19 mouse cellular contexts compared by ENCODE assay signal in the genomic region with DNA sequence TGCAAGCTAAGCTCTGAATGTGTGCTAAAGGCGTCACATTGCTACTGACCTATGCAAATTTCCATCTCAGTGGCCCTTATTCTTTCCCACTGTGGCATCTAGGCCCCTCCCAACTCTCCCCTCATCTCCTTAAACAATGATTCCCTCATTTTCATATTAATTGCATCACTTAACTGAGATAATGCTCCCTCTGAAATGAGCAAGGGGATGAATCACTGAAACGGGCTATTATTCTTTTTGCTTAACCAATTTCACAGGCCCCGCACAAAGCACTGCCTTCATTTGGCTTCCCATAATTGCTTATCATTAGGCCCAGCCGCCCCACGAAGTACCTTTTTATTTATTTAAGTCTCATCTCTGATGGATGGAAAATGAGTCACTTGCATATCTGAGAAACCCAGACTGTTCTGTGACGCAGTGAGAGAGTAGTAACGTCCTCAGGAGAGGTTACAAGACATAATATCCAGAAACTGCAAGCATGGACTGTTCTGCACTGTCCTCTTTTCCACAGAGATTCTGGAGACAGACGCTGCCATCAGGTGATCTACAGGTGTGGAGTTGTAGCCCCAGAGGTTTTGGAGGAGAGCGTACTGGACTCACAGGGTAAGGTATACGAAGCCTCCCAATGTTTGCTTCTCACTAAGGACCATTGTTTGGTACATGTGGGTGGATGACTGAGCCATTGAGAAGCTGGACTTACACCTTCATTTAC. TPM values are rescaled to one million over a fixed set of nuclear protein-coding genes. Genes with fewer than 3 reads are reported as not detected.
A peak's percentile ranks its signal among the peaks of the same experiment; 100 is the strongest.
DNase-seq lines count a peak whose midpoint lies in the region; ATAC-seq and TF ChIP-seq lines count a peak whose summit lies in the region.
"Had no signal": no experiment of that assay in that cellular context is flagged by ENCODE, and none has a peak within 500 bp of the region (broad histone marks: within the 10 kb centered on the region; RNA-seq: fewer than 3 reads in every experiment).

Gene Gm16223, plus strand, starts transcription at position 485 of the 712 bp plus-strand sequence.

- no peak within 1 kb of the TSS for H3K4me2 ChIP-seq in hindbrain, embryonic 14.5 days (replicated peaks)
- no peak within 1 kb of the TSS for H3K4me2 ChIP-seq in midbrain, postnatal 0 days (ENCODE audit: low read depth, low read length, poor library complexity, severe bottlenecking)
- H3K4me2 ChIP-seq: embryonic facial prominence, embryonic 15.5 days; heart, embryonic 11.5 days; limb, embryonic 15.5 days had no signal

- TF ChIP-seq CTCF in brain, embryonic 14.5 days (IDR thresholded peaks at IDR 0.05; ENCODE audit: borderline replicate concordance, extremely low read depth, insufficient read depth, insufficient read length), result no peak
- no peak for TF ChIP-seq CTCF in midbrain, postnatal 0 days (IDR thresholded peaks at IDR 0.05)

- H3K27me3 ChIP-seq in hindbrain, embryonic 14.5 days (ENCODE audit: control insufficient read depth, insufficient read depth, low read length), result no peaks in the 10 kb centered on the region
- H3K27me3 ChIP-seq in midbrain, postnatal 0 days (ENCODE audit: insufficient read depth, low read length), result no peaks in the 10 kb centered on the region
- H3K27me3 ChIP-seq: embryonic facial prominence, embryonic 15.5 days; limb, embryonic 15.5 days had no signal

- peak within 1 kb of the TSS; percentile 52 for H3K27ac ChIP-seq in hindbrain, embryonic 14.5 days
- no peak within 1 kb of the TSS for H3K27ac ChIP-seq in midbrain, postnatal 0 days (ENCODE audit: low read depth, low read length)
- H3K27ac ChIP-seq: embryonic facial prominence, embryonic 15.5 days; limb, embryonic 15.5 days had no signal

- no peak within 1 kb of the TSS for H3K9ac ChIP-seq in hindbrain, embryonic 14.5 days
- H3K9ac ChIP-seq in midbrain, postnatal 0 days (replicated peaks; ENCODE audit: low read length, poor library complexity, severe bottlenecking), result no peak within 1 kb of the TSS
- H3K9ac ChIP-seq: embryonic facial prominence, embryonic 15.5 days; limb, embryonic 15.5 days; liver, postnatal 0 days had no signal

- peak; percentile 1 for DNase-seq in adrenal gland, postnatal 36 days
- no peak for DNase-seq in adrenal gland, postnatal 4 days (ENCODE audit: low spot score in 2 of 2)
- DNase-seq in brain, embryonic 14.5 days (ENCODE audit: low read depth), result peak; percentile 84
- no peak for DNase-seq in hindbrain, embryonic 14.5 days (ENCODE audit: low spot score)
- DNase-seq in midbrain, postnatal 0 days (ENCODE audit: low spot score), result peak; percentile 20
- no peak for DNase-seq in layer of hippocampus, adult 9-10 months (ENCODE audit: low spot score)
- DNase-seq: cerebellum, adult 2 months; gastrocnemius, postnatal 36 days; kidney, postnatal 10 days; liver, postnatal 0 days had no signal

- H3K9me3 ChIP-seq in hindbrain, embryonic 14.5 days (ENCODE audit: control insufficient read depth, low read length), result no peaks in the 10 kb centered on the region
- no peaks in the 10 kb centered on the region for H3K9me3 ChIP-seq in midbrain, postnatal 0 days (ENCODE audit: low read length)
- H3K9me3 ChIP-seq: embryonic facial prominence, embryonic 15.5 days; limb, embryonic 15.5 days had no signal

- WGBS in hindbrain, embryonic 14.5 days, result 40% methylated on average over 10 of the region's 10 CpGs
- WGBS in midbrain, postnatal 0 days, result 55% methylated on average over 10 of the region's 10 CpGs

- no peak within 1 kb of the TSS for H3K4me3 ChIP-seq in hindbrain, embryonic 14.5 days (replicated peaks; ENCODE audit: low read length)
- no peak within 1 kb of the TSS for H3K4me3 ChIP-seq in midbrain, postnatal 0 days (ENCODE audit: low read depth, low read length)
- H3K4me3 ChIP-seq: embryonic facial prominence, embryonic 15.5 days; limb, embryonic 15.5 days had no signal

- ATAC-seq in hindbrain, embryonic 14.5 days (ENCODE audit: low FRiP score), result peak; percentile 77
- 0 out of 2 replicates have a peak, but pooled peaks have one; percentile 16 for ATAC-seq in midbrain, postnatal 0 days (ENCODE audit: low FRiP score)
- ATAC-seq in CD4-positive, CD25-positive, alpha-beta regulatory T cell, adult 4 months, result no peak
- ATAC-seq in erythroblast, adult 5-6 weeks (replicated peaks; ENCODE audit: low FRiP score, poor library complexity, severe bottlenecking), result no peak
- ATAC-seq: intestine, postnatal 0 days; liver, postnatal 0 days had no signal

- no peak for TF ChIP-seq POLR2A in brain, embryonic 14.5 days (IDR thresholded peaks at IDR 0.05; ENCODE audit: borderline replicate concordance, extremely low read depth, insufficient read depth, insufficient read length, poor library complexity, severe bottlenecking)

- H3K4me1 ChIP-seq in hindbrain, embryonic 14.5 days (replicated peaks; ENCODE audit: control insufficient read depth, insufficient read depth, low read length), result no peaks in the 10 kb centered on the region
- H3K4me1 ChIP-seq in midbrain, postnatal 0 days (ENCODE audit: insufficient read depth, low read length), result no peaks in the 10 kb centered on the region; the same call in 1 of the 2 replicates
- H3K4me1 ChIP-seq: embryonic facial prominence, embryonic 15.5 days; limb, embryonic 15.5 days had no signal

- H3K36me3 ChIP-seq in hindbrain, embryonic 14.5 days (replicated peaks; ENCODE audit: control insufficient read depth, insufficient read depth), result no peaks in the 10 kb centered on the region
- no peaks in the 10 kb centered on the region for H3K36me3 ChIP-seq in midbrain, postnatal 0 days (ENCODE audit: insufficient read depth, low read length)
- H3K36me3 ChIP-seq: embryonic facial prominence, embryonic 15.5 days; limb, embryonic 15.5 days had no signal

RNA-seq across cellular contexts. Expression of gene Gm16223, which starts in this region (rescaled TPM):
- total RNA-seq in adrenal gland, postnatal 36 days (2021), result not detected
- total RNA-seq in adrenal gland, postnatal 4 days (2021), result under 1 TPM in 1 of 2 experiments, not detected in 1; 0.14 TPM
- 0.03 and 0.08 TPM in 2 replicates for polyA plus RNA-seq in brain, embryonic 14.5 days (2012; rRNA removed)
- 0.12 TPM in 1 of 2 replicates, not detected in the other for polyA plus RNA-seq in hindbrain, embryonic 14.5 days (2014; fragmentation: Nextera tagmentation; extraction: Ambion mirVana)
- total RNA-seq in midbrain, postnatal 0 days (2014; rRNA removed), result 0.33 TPM in 1 of 2 replicates, not detected in the other
- not detected in 2 replicates for polyA plus RNA-seq in midbrain, postnatal 0 days (2015; fragmentation: Nextera tagmentation; extraction: Ambion mirVana)
- polyA plus RNA-seq in CD4-positive, CD25-positive, alpha-beta regulatory T cell, adult 4 months (2017; shearing (Covaris generic)), result not detected
- total RNA-seq in erythroblast, adult 5-6 weeks (2015; ENCODE audit: low replicate concordance), result not detected in 2 replicates
- not detected in 2 replicates for total RNA-seq in erythroblast, adult 5-6 weeks (2017; ENCODE audit: low replicate concordance)
- total RNA-seq: left cerebral cortex, postnatal 14 days had no signal
- polyA plus RNA-seq: embryonic facial prominence, embryonic 15.5 days; frontal cortex, adult 2 months; heart, embryonic 11.5 days; intestine, postnatal 0 days; limb, embryonic 15.5 days; liver, postnatal 0 days; urinary bladder, adult 2 months had no signal

Comparison
In these comparisons a context has a peak if more than half of its experiments do, and no peak if none do; other contexts are left out.
1. Peak in DNase-seq in adrenal gland, postnatal 36 days; RNA of the gene not detected or under 1 TPM.
2. Peak in DNase-seq in brain, embryonic 14.5 days; RNA of the gene not detected or under 1 TPM.
3. Peak in ATAC-seq and H3K27ac ChIP-seq in hindbrain, embryonic 14.5 days; RNA of the gene not detected or under 1 TPM.
4. Peak in DNase-seq and ATAC-seq in midbrain, postnatal 0 days; RNA of the gene not detected or under 1 TPM.